Mouse (Mus musculus) hindbrain, embryonic 15.5 days (tissue): ENCODE measurements at regions not wholly inside any gene's neighbourhood (a gene's known extent, or its start where the extent isn't known, plus 50 kb on each side); places are given as distances from the start of the nearest gene placed in this dataset.

Source experiments
- ATAC-seq: fragments of 200-750 bp; cut with Nextera tagmentation; 2 replicates; pipeline ENCODE4 v1.8.0; 2017; ENCODE audit warnings: low read depth, moderate number of reproducible peaks, moderate TSS enrichment; ENCODE audit not compliant: low FRiP score
- H3K27ac ChIP-seq: fragments of 300-500 bp; sonication (generic); replicated peaks from 2 replicates; pipeline ENCODE4 v1.5.1; 2015; ENCODE audit warnings: mild to moderate bottlenecking, inconsistent platforms
- H3K27me3 ChIP-seq: fragments of 300-500 bp; sonication (generic); 2 replicates; pipeline ENCODE4 v1.6.1; 2015; ENCODE audit warnings: control low read depth, inconsistent platforms
- H3K36me3 ChIP-seq: fragments of 300-500 bp; sonication (generic); 2 replicates; pipeline ENCODE4 v1.6.1; 2015; ENCODE audit warnings: control low read depth, inconsistent platforms
- H3K4me1 ChIP-seq: fragments of 300-500 bp; sonication (generic); replicated peaks from 2 replicates; pipeline ENCODE4 v1.6.1; 2015; ENCODE audit warnings: control low read depth, inconsistent platforms
- H3K4me2 ChIP-seq: fragments of 300-500 bp; sonication (generic); 2 replicates; pipeline ENCODE4 v1.6.1; 2015; ENCODE audit warnings: moderate library complexity, mild to moderate bottlenecking, inconsistent platforms
- H3K4me3 ChIP-seq: fragments of 300-500 bp; sonication (generic); 2 replicates; pipeline ENCODE4 v1.5.1; 2015; ENCODE audit warnings: mild to moderate bottlenecking, inconsistent platforms
- H3K9ac ChIP-seq: fragments of 300-500 bp; sonication (generic); 2 replicates; pipeline ENCODE4 v1.6.1; 2015; ENCODE audit warnings: inconsistent platforms
- H3K9me3 ChIP-seq: fragments of 300-500 bp; sonication (generic); 2 replicates; pipeline ENCODE4 v1.6.1; 2016; ENCODE audit warnings: control low read depth, inconsistent platforms
- WGBS: fragments of 180-500 bp; shearing (Covaris S2); methylation state at CpG from one replicate; pipeline ENCODE4 v1.1.7; 2015; 5-methylcytosine and 5-hydroxymethylcytosine counted together

GRCm38 (mm10) chr15:63664877-63665276 lies 180.1 kb downstream of the Gsdmc2 start:
- Histone ChIP-seq H3K4me2 (no peak overlapping the region), H3K9ac (no peak overlapping the region), H3K27me3 (no peaks in the 10 kb centered on the region), H3K4me3 (no peak overlapping the region), H3K9me3 (no peaks in the 10 kb centered on the region), H3K36me3 (no peaks in the 10 kb centered on the region), H3K27ac (no peak overlapping the region), H3K4me1 (no peaks in the 10 kb centered on the region)
- ATAC-seq: no peak
- WGBS: 44% methylated on average over 2 of the region's 2 CpGs

GRCm38 (mm10) chr15:63662183-63662582 lies 182.8 kb downstream of the Gsdmc2 start:
- ATAC-seq: no peak
- no peak overlapping the region for H3K9ac ChIP-seq
- no peaks in the 10 kb centered on the region for H3K36me3 ChIP-seq
- no peak overlapping the region for H3K4me2 ChIP-seq
- no peak overlapping the region for H3K27ac ChIP-seq
- no peaks in the 10 kb centered on the region for H3K27me3 ChIP-seq
- no peaks in the 10 kb centered on the region for H3K9me3 ChIP-seq
- no peaks in the 10 kb centered on the region for H3K4me1 ChIP-seq
- 62% methylated on average over 3 of the region's 3 CpGs for WGBS
- no peak overlapping the region for H3K4me3 ChIP-seq

- no peaks in the 10 kb centered on the region for H3K36me3 ChIP-seq
- H3K4me3 ChIP-seq: no peak overlapping the region
- no peak overlapping the region for H3K4me2 ChIP-seq
- ATAC-seq: no peak
- no peaks in the 10 kb centered on the region for H3K27me3 ChIP-seq
- no peak overlapping the region for H3K9ac ChIP-seq
- H3K27ac ChIP-seq: no peak overlapping the region
- WGBS: 80% methylated on average over 9 of the region's 9 CpGs
- H3K9me3 ChIP-seq: no peaks in the 10 kb centered on the region
- no peaks in the 10 kb centered on the region for H3K4me1 ChIP-seq
Observed at GRCm38 (mm10) chr15:63658031-63658521, 186.9 kb downstream of the Gsdmc2 start.

GRCm38 (mm10) chr15:63652216-63652961 lies 192.6 kb downstream of the Gsdmc2 start:
- Histone ChIP-seq H3K4me3 (no peak overlapping the region), H3K9me3 (no peaks in the 10 kb centered on the region), H3K4me2 (no peak overlapping the region), H3K9ac (no peak overlapping the region), H3K4me1 (no peaks in the 10 kb centered on the region), H3K27me3 (0 out of 2 replicates have a peak, but pooled peaks cover 4% of the 10 kb centered on the region), H3K36me3 (no peaks in the 10 kb centered on the region), H3K27ac (no peak overlapping the region)
- peak; percentile 51 for ATAC-seq
- WGBS: 34% methylated on average over 11 of the region's 11 CpGs

GRCm38 (mm10) chr15:63651120-63651519 lies 193.9 kb downstream of the Gsdmc2 start:
- Histone ChIP-seq H3K27ac (no peak overlapping the region), H3K9ac (no peak overlapping the region), H3K4me2 (no peak overlapping the region), H3K9me3 (no peaks in the 10 kb centered on the region), H3K36me3 (no peaks in the 10 kb centered on the region), H3K4me3 (no peak overlapping the region), H3K4me1 (no peaks in the 10 kb centered on the region), H3K27me3 (0 out of 2 replicates have a peak, but pooled peaks cover 4% of the 10 kb centered on the region)
- 71% methylated on average over 7 of the region's 7 CpGs for WGBS
- no peak for ATAC-seq

- no peaks in the 10 kb centered on the region for H3K36me3 ChIP-seq
- H3K27me3 ChIP-seq: 0 out of 2 replicates have a peak, but pooled peaks cover 4% of the 10 kb centered on the region
- H3K4me1 ChIP-seq: no peaks in the 10 kb centered on the region
- no peak for ATAC-seq
- no peak overlapping the region for H3K4me2 ChIP-seq
- H3K4me3 ChIP-seq: no peak overlapping the region
- 0 out of 2 replicates have a peak, but pooled peaks cover 4% of the 10 kb centered on the region for H3K9me3 ChIP-seq
- WGBS: 85% methylated on average over 12 of the region's 12 CpGs
- H3K27ac ChIP-seq: no peak overlapping the region
- H3K9ac ChIP-seq: no peak overlapping the region
Observed at GRCm38 (mm10) chr15:63648142-63648989, 196.6 kb downstream of the Gsdmc2 start.

- H3K27me3 ChIP-seq: no peaks in the 10 kb centered on the region
- no peak overlapping the region for H3K9ac ChIP-seq
- no peaks in the 10 kb centered on the region for H3K36me3 ChIP-seq
- H3K4me1 ChIP-seq: no peaks in the 10 kb centered on the region
- ATAC-seq: no peak
- H3K4me3 ChIP-seq: no peak overlapping the region
- no peak overlapping the region for H3K27ac ChIP-seq
- no peaks in the 10 kb centered on the region for H3K9me3 ChIP-seq
- H3K4me2 ChIP-seq: no peak overlapping the region
Observed at GRCm38 (mm10) chr15:63624814-63625213, 220.2 kb downstream of the Gsdmc2 start.

GRCm38 (mm10) chr15:63624249-63624648 lies 220.7 kb downstream of the Gsdmc2 start:
- no peak overlapping the region for H3K4me3 ChIP-seq
- H3K36me3 ChIP-seq: no peaks in the 10 kb centered on the region
- H3K4me1 ChIP-seq: no peaks in the 10 kb centered on the region
- no peak overlapping the region for H3K27ac ChIP-seq
- no peak overlapping the region for H3K9ac ChIP-seq
- no peaks in the 10 kb centered on the region for H3K27me3 ChIP-seq
- 0 out of 2 replicates have a peak, but pooled peaks have one; percentile 34 for ATAC-seq
- H3K9me3 ChIP-seq: no peaks in the 10 kb centered on the region
- no peak overlapping the region for H3K4me2 ChIP-seq
- 40% methylated on average over 2 of the region's 2 CpGs for WGBS

- WGBS: 64% methylated on average over 8 of the region's 8 CpGs
- H3K4me2 ChIP-seq: no peak overlapping the region
- no peaks in the 10 kb centered on the region for H3K9me3 ChIP-seq
- H3K9ac ChIP-seq: no peak overlapping the region
- H3K4me3 ChIP-seq: no peak overlapping the region
- H3K27ac ChIP-seq: no peak overlapping the region
- no peaks in the 10 kb centered on the region for H3K36me3 ChIP-seq
- H3K4me1 ChIP-seq: no peaks in the 10 kb centered on the region
- no peak for ATAC-seq
- no peaks in the 10 kb centered on the region for H3K27me3 ChIP-seq
Observed at GRCm38 (mm10) chr15:63616506-63617208, 228.3 kb downstream of the Gsdmc2 start.

GRCm38 (mm10) chr15:63614191-63614590 lies 230.8 kb downstream of the Gsdmc2 start:
- WGBS: 98% methylated on average over 2 of the region's 2 CpGs
- ATAC-seq: no peak
- Histone ChIP-seq H3K9me3 (no peaks in the 10 kb centered on the region), H3K4me3 (no peak overlapping the region), H3K9ac (no peak overlapping the region), H3K27ac (no peak overlapping the region), H3K36me3 (no peaks in the 10 kb centered on the region), H3K27me3 (no peaks in the 10 kb centered on the region), H3K4me2 (no peak overlapping the region), H3K4me1 (no peaks in the 10 kb centered on the region)

- H3K4me3 ChIP-seq: no peak overlapping the region
- no peaks in the 10 kb centered on the region for H3K27me3 ChIP-seq
- no peaks in the 10 kb centered on the region for H3K36me3 ChIP-seq
- H3K4me1 ChIP-seq: no peaks in the 10 kb centered on the region
- H3K27ac ChIP-seq: no peak overlapping the region
- no peak overlapping the region for H3K4me2 ChIP-seq
- H3K9ac ChIP-seq: no peak overlapping the region
- H3K9me3 ChIP-seq: no peaks in the 10 kb centered on the region
- no peak for ATAC-seq
- WGBS: 79% methylated on average over 1 of the region's 1 CpGs
Observed at GRCm38 (mm10) chr15:63613120-63613519, 231.9 kb downstream of the Gsdmc2 start.

- Histone ChIP-seq H3K27me3 (no peaks in the 10 kb centered on the region), H3K4me3 (no peak overlapping the region), H3K9me3 (no peaks in the 10 kb centered on the region), H3K4me2 (no peak overlapping the region), H3K36me3 (no peaks in the 10 kb centered on the region), H3K27ac (no peak overlapping the region), H3K4me1 (no peaks in the 10 kb centered on the region), H3K9ac (no peak overlapping the region)
- 87% methylated on average over 3 of the region's 3 CpGs for WGBS
- ATAC-seq: no peak
Observed at GRCm38 (mm10) chr15:63611161-63611560, 233.8 kb downstream of the Gsdmc2 start.
